Comparison of ENCODE assay signal across 27 mouse cellular contexts in the genomic region with DNA sequence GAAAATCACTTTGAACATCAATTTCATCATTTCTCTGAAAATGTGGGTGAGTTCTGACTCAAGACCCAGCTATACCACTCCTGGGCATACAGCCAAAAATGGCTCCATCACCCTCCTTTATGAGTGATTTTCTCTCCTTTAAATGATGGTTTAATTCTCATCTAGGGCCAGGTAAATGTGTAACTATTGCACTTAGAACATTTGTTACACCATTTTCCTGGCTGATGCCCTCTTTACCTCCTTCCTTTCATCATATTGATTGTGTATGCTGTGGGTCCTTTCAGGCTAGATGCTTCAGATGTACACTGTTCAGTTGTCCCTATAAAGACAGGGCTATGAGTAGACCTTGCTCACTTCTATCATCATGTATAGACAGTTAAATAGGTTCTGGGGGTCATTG.
"Had no signal": no experiment of that assay in that cellular context is flagged by ENCODE, and none has a peak within 500 bp of the region (broad histone marks: within the 10 kb centered on the region; RNA-seq: fewer than 3 reads in every experiment).

No protein-coding gene starts in this region.

- H3K36me3 ChIP-seq: heart, embryonic 10.5 days; heart, embryonic 12.5 days; hindbrain, embryonic 10.5 days; hindbrain, embryonic 12.5 days; intestine, embryonic 15.5 days; limb, embryonic 10.5 days; limb, embryonic 12.5 days; liver, embryonic 13.5 days; liver, embryonic 15.5 days had no signal

- H3K9me3 ChIP-seq: heart, embryonic 10.5 days; heart, embryonic 12.5 days; hindbrain, embryonic 10.5 days; hindbrain, embryonic 12.5 days; intestine, embryonic 15.5 days; limb, embryonic 10.5 days; limb, embryonic 12.5 days; liver, embryonic 13.5 days; liver, embryonic 15.5 days had no signal

- DNase-seq: gastrocnemius, postnatal 14 days; gastrocnemius, postnatal 36 days; heart, adult 18-20 months; heart, postnatal 10 days; heart, postnatal 4 days; kidney, adult 18-20 months; kidney, adult 8-10 months; kidney, postnatal 10 days; kidney, postnatal 25 days; kidney, postnatal 4 days; layer of hippocampus, postnatal 36 days; liver; liver, embryonic 13.5 days had no signal

- H3K4me1 ChIP-seq: heart, embryonic 10.5 days; heart, embryonic 12.5 days; hindbrain, embryonic 10.5 days; intestine, embryonic 15.5 days; limb, embryonic 10.5 days; liver, embryonic 13.5 days; liver, embryonic 15.5 days had no signal

- H3K9ac ChIP-seq: heart, embryonic 12.5 days; hindbrain, embryonic 12.5 days; hindbrain, embryonic 14.5 days; intestine, embryonic 15.5 days; limb, embryonic 12.5 days; liver, embryonic 13.5 days; liver, embryonic 15.5 days had no signal

- H3K4me2 ChIP-seq: heart, embryonic 12.5 days; hindbrain, embryonic 12.5 days; hindbrain, embryonic 14.5 days; intestine, embryonic 15.5 days; limb, embryonic 12.5 days; liver, embryonic 11.5 days; liver, embryonic 13.5 days; liver, embryonic 15.5 days had no signal

- H3K27ac ChIP-seq: heart, embryonic 10.5 days; hindbrain, embryonic 10.5 days; hindbrain, embryonic 12.5 days; hindbrain, embryonic 14.5 days; intestine, embryonic 15.5 days; layer of hippocampus, adult 2 months; limb, embryonic 10.5 days; limb, embryonic 12.5 days; liver, embryonic 13.5 days; liver, embryonic 15.5 days had no signal

- H3K27me3 ChIP-seq: heart, embryonic 12.5 days; hindbrain, embryonic 12.5 days; intestine, embryonic 15.5 days; limb, embryonic 12.5 days; liver, embryonic 13.5 days; liver, embryonic 15.5 days had no signal

- H3K4me3 ChIP-seq: heart, embryonic 10.5 days; heart, embryonic 12.5 days; hindbrain, embryonic 10.5 days; hindbrain, embryonic 12.5 days; intestine, embryonic 15.5 days; layer of hippocampus, adult 2 months; limb, embryonic 10.5 days; limb, embryonic 12.5 days; liver, embryonic 13.5 days; liver, embryonic 15.5 days had no signal

- ATAC-seq: hindbrain, embryonic 16.5 days; inflammation-experienced regulatory T-cells, adult 6 months; intestine, embryonic 15.5 days; intestine, postnatal 0 days had no signal
